Mouse (Mus musculus): ENCODE measurements around the gene Mtx1. TPM values are rescaled to one million over a fixed set of nuclear protein-coding genes. Genes with fewer than 3 reads are reported as not detected.
"Not testable (repeated sequence)": the region's sequence is repeated elsewhere in the genome, so short reads cannot be mapped to it uniquely, and the experiment has no call there.

Gene Mtx1
- polyA plus RNA-seq, 1 experiment from 2014 or later, result 250 TPM

- Histone ChIP-seq H3K4me1 (peaks cover 32% of the 10 kb centered on the region), H3K4me3 (peak within 1 kb of the TSS; percentile 93), H3K27ac (peak within 1 kb of the TSS; percentile 99), H3K36me3 (peaks cover 41% of the 10 kb centered on the region), H3K9me3 (replicated peaks) (no peaks in the 10 kb centered on the region), H3K27me3 (ENCODE audit: low read depth, poor library complexity, severe bottlenecking) (peaks cover 2% of the 10 kb centered on the region)
- WGBS, result 1% methylated on average over 66 of the region's 79 CpGs
- DNase-seq (ENCODE audit: low spot score), result peak; percentile 98
Observed at GRCm38 (mm10) chr3:89164506-89165267, 62.2 kb downstream of the Mtx1 start, which contains the start of gene Clk2. Gene Clk2, plus strand, starts transcription at chr3:89164795.

- H3K27ac ChIP-seq, result peak overlapping the region; percentile 99; the same call in 1 of the 2 replicates
- H3K4me1 ChIP-seq, result peaks cover 39% of the 10 kb centered on the region
- H3K27me3 ChIP-seq (ENCODE audit: low read depth, poor library complexity, severe bottlenecking), result peaks cover 11% of the 10 kb centered on the region
- H3K36me3 ChIP-seq, result peaks cover 31% of the 10 kb centered on the region
- peak overlapping the region; percentile 93 for H3K4me3 ChIP-seq
- no peaks in the 10 kb centered on the region for H3K9me3 ChIP-seq (replicated peaks)
- no peak for DNase-seq (ENCODE audit: low spot score)
- WGBS, result 81% methylated on average over 5 of the region's 5 CpGs
Observed at GRCm38 (mm10) chr3:89163643-89164245, 63.1 kb downstream of the Mtx1 start.

- Histone ChIP-seq H3K27me3 (ENCODE audit: low read depth, poor library complexity, severe bottlenecking) (peaks cover 18% of the 10 kb centered on the region), H3K27ac (no peak overlapping the region), H3K9me3 (replicated peaks) (no peaks in the 10 kb centered on the region), H3K4me1 (peaks cover 39% of the 10 kb centered on the region), H3K36me3 (peaks cover 25% of the 10 kb centered on the region), H3K4me3 (no peak overlapping the region)
- 75% methylated on average over 1 of the region's 1 CpGs for WGBS
- DNase-seq (ENCODE audit: low spot score), result no peak
Observed at GRCm38 (mm10) chr3:89163123-89163522, 63.8 kb downstream of the Mtx1 start.

GRCm38 (mm10) chr3:89161786-89162185 is 65.1 kb downstream of the Mtx1 start:
- whole genome bisulfite sequencing, result 81% methylated on average over 4 of the region's 4 CpGs
- peaks cover 35% of the 10 kb centered on the region for H3K4me1 ChIP-seq
- peaks cover 12% of the 10 kb centered on the region for H3K36me3 ChIP-seq
- H3K27ac ChIP-seq, result no peak overlapping the region
- no peak for DNase-seq (ENCODE audit: low spot score)
- H3K9me3 ChIP-seq (replicated peaks), result no peaks in the 10 kb centered on the region
- H3K27me3 ChIP-seq (ENCODE audit: low read depth, poor library complexity, severe bottlenecking), result peaks cover 29% of the 10 kb centered on the region
- no peak overlapping the region for H3K4me3 ChIP-seq

- H3K36me3 ChIP-seq; DNase-seq (ENCODE audit: low spot score); H3K9me3 ChIP-seq (replicated peaks); H3K4me3 ChIP-seq; H3K27ac ChIP-seq: not testable (repeated sequence)
- H3K27me3 ChIP-seq (ENCODE audit: low read depth, poor library complexity, severe bottlenecking), result peaks cover 29% of the 10 kb centered on the region
- H3K4me1 ChIP-seq, result peaks cover 30% of the 10 kb centered on the region
Observed at GRCm38 (mm10) chr3:89161207-89161606, 65.7 kb downstream of the Mtx1 start.

GRCm38 (mm10) chr3:89159616-89160344 is 67.1 kb downstream of the Mtx1 start, which contains the start of gene Hcn3:
Gene Hcn3, minus strand, starts transcription at chr3:89160196.
- WGBS, result under 1% methylated on average over 66 of the region's 66 CpGs
- Histone ChIP-seq H3K4me1 (peaks cover 21% of the 10 kb centered on the region), H3K36me3 (peaks cover 3% of the 10 kb centered on the region; the same call in 1 of the 2 replicates), H3K9me3 (replicated peaks) (no peaks in the 10 kb centered on the region), H3K27me3 (ENCODE audit: low read depth, poor library complexity, severe bottlenecking) (peaks cover 35% of the 10 kb centered on the region), H3K4me3 (peak within 1 kb of the TSS; percentile 67), H3K27ac (0 out of 2 replicates have a peak within 1 kb of the TSS, but pooled peaks have one; percentile 47)
- DNase-seq (ENCODE audit: low spot score), result peak; percentile 84

GRCm38 (mm10) chr3:89159211-89159610 is 67.7 kb downstream of the Mtx1 start:
- H3K36me3 ChIP-seq, result no peaks in the 10 kb centered on the region
- peaks cover 35% of the 10 kb centered on the region for H3K27me3 ChIP-seq (ENCODE audit: low read depth, poor library complexity, severe bottlenecking)
- 1% methylated on average over 13 of the region's 13 CpGs for WGBS
- DNase-seq (ENCODE audit: low spot score), result peak; percentile 90
- peak overlapping the region; percentile 67 for H3K4me3 ChIP-seq
- no peaks in the 10 kb centered on the region for H3K9me3 ChIP-seq (replicated peaks)
- peaks cover 20% of the 10 kb centered on the region for H3K4me1 ChIP-seq
- no peak overlapping the region for H3K27ac ChIP-seq

MicroRNA genes within 50 kb of the gene (microRNA counts, 519-probe panel; counts per million panel counts)
- 684 counts per million, percentile 72 among the panel's probes with 10 or more counts for microRNA mmu-miR-92b

Small RNA genes lying within 50 kb of the gene (microRNA-seq; reads per million reads assigned to microRNA genes)
- 540 reads per million, percentile 67 among the genes with 10 or more reads in this experiment for gene Mir92b

Other genes starting within 250 kb of the Mtx1 start
- gene Rusc1, start 133.8 kb downstream of the Mtx1 start, polyA plus RNA-seq (2016; fragmentation: Nextera tagmentation; extraction: Ambion mirVana), result 9.4 and 13.3 TPM in 2 replicates
- 0.09 TPM in 1 of 2 replicates, not detected in the other for gene Gm43738, start 126.0 kb downstream of the Mtx1 start, polyA plus RNA-seq (2016; fragmentation: Nextera tagmentation; extraction: Ambion mirVana)
- 361 and 405 TPM in 2 replicates for gene Fdps, start 125.1 kb downstream of the Mtx1 start, polyA plus RNA-seq (2016; fragmentation: Nextera tagmentation; extraction: Ambion mirVana)
- 3.6 and 4.4 TPM in 2 replicates for gene Pklr, start 90.9 kb downstream of the Mtx1 start, polyA plus RNA-seq (2016; fragmentation: Nextera tagmentation; extraction: Ambion mirVana)
- 1.3 and 1.6 TPM in 2 replicates for gene Hcn3, start 66.9 kb downstream of the Mtx1 start, polyA plus RNA-seq (2016; fragmentation: Nextera tagmentation; extraction: Ambion mirVana)
- 40.1 and 44.8 TPM in 2 replicates for gene Clk2, start 62.3 kb downstream of the Mtx1 start, polyA plus RNA-seq (2016; fragmentation: Nextera tagmentation; extraction: Ambion mirVana)
- 115 and 119 TPM in 2 replicates for gene Scamp3, start 49.6 kb downstream of the Mtx1 start, polyA plus RNA-seq (2016; fragmentation: Nextera tagmentation; extraction: Ambion mirVana)
- gene Fam189b, start 43.9 kb downstream of the Mtx1 start, polyA plus RNA-seq (2016; fragmentation: Nextera tagmentation; extraction: Ambion mirVana), result 32.2 and 35.0 TPM in 2 replicates
- 34.8 and 34.9 TPM in 2 replicates for gene Gba, start 24.2 kb downstream of the Mtx1 start, polyA plus RNA-seq (2016; fragmentation: Nextera tagmentation; extraction: Ambion mirVana)
- gene Thbs3, start 11.9 kb downstream of the Mtx1 start, polyA plus RNA-seq (2016; fragmentation: Nextera tagmentation; extraction: Ambion mirVana), result 12.2 and 26.8 TPM in 2 replicates
- 0.24 and 0.74 TPM in 2 replicates for gene Muc1, start 2.0 kb upstream of the Mtx1 start, polyA plus RNA-seq (2016; fragmentation: Nextera tagmentation; extraction: Ambion mirVana)
- gene Krtcap2, start 18.9 kb upstream of the Mtx1 start, polyA plus RNA-seq (2016; fragmentation: Nextera tagmentation; extraction: Ambion mirVana), result 272 and 282 TPM in 2 replicates
- gene Trim46, start 19.2 kb upstream of the Mtx1 start, polyA plus RNA-seq (2016; fragmentation: Nextera tagmentation; extraction: Ambion mirVana), result 3.4 and 6.1 TPM in 2 replicates
- 82.5 and 84.0 TPM in 2 replicates for gene Dpm3, start 32.3 kb upstream of the Mtx1 start, polyA plus RNA-seq (2016; fragmentation: Nextera tagmentation; extraction: Ambion mirVana)
- gene Slc50a1, start 43.5 kb upstream of the Mtx1 start, polyA plus RNA-seq (2016; fragmentation: Nextera tagmentation; extraction: Ambion mirVana), result 33.2 and 41.3 TPM in 2 replicates
- gene Efna1, start 54.1 kb upstream of the Mtx1 start, polyA plus RNA-seq (2016; fragmentation: Nextera tagmentation; extraction: Ambion mirVana), result 29.8 and 36.8 TPM in 2 replicates
- 13.2 and 18.4 TPM in 2 replicates for gene Efna3, start 95.9 kb upstream of the Mtx1 start, polyA plus RNA-seq (2016; fragmentation: Nextera tagmentation; extraction: Ambion mirVana)
- 47.4 and 53.4 TPM in 2 replicates for gene Efna4, start 110.9 kb upstream of the Mtx1 start, polyA plus RNA-seq (2016; fragmentation: Nextera tagmentation; extraction: Ambion mirVana)
- 29.4 TPM in 2 replicates for gene Adam15, start 122.9 kb upstream of the Mtx1 start, polyA plus RNA-seq (2016; fragmentation: Nextera tagmentation; extraction: Ambion mirVana)
- 0.24 TPM in 1 of 2 replicates, not detected in the other for gene Dcst2, start 134.9 kb upstream of the Mtx1 start, polyA plus RNA-seq (2016; fragmentation: Nextera tagmentation; extraction: Ambion mirVana)
- gene Dcst1, start 138.2 kb upstream of the Mtx1 start, polyA plus RNA-seq (2016; fragmentation: Nextera tagmentation; extraction: Ambion mirVana), result 0.25 and 0.30 TPM in 2 replicates
- gene Zbtb7b, start 167.7 kb upstream of the Mtx1 start, polyA plus RNA-seq (2016; fragmentation: Nextera tagmentation; extraction: Ambion mirVana), result 0.38 and 0.49 TPM in 2 replicates
- 0.26 TPM in 1 of 2 replicates, not detected in the other for gene Lenep, start 175.7 kb upstream of the Mtx1 start, polyA plus RNA-seq (2016; fragmentation: Nextera tagmentation; extraction: Ambion mirVana)
- 22.2 and 26.1 TPM in 2 replicates for gene Flad1, start 184.8 kb upstream of the Mtx1 start, polyA plus RNA-seq (2016; fragmentation: Nextera tagmentation; extraction: Ambion mirVana)
- gene Cks1b, start 191.3 kb upstream of the Mtx1 start, polyA plus RNA-seq (2016; fragmentation: Nextera tagmentation; extraction: Ambion mirVana), result 898 and 922 TPM in 2 replicates
- 82.6 and 96.2 TPM in 2 replicates for gene Shc1, start 191.4 kb upstream of the Mtx1 start, polyA plus RNA-seq (2016; fragmentation: Nextera tagmentation; extraction: Ambion mirVana)
- gene Pygo2, start 203.1 kb upstream of the Mtx1 start, polyA plus RNA-seq (2016; fragmentation: Nextera tagmentation; extraction: Ambion mirVana), result 50.7 and 53.5 TPM in 2 replicates
- 13.0 and 19.2 TPM in 2 replicates for gene Pbxip1, start 209.6 kb upstream of the Mtx1 start, polyA plus RNA-seq (2016; fragmentation: Nextera tagmentation; extraction: Ambion mirVana)
- gene Pmvk, start 227.5 kb upstream of the Mtx1 start, polyA plus RNA-seq (2016; fragmentation: Nextera tagmentation; extraction: Ambion mirVana), result 63.6 and 65.9 TPM in 2 replicates